Mouse (Mus musculus): Measurements from ENCODE around the gene Kazn.

The Kazn gene

DNA sequence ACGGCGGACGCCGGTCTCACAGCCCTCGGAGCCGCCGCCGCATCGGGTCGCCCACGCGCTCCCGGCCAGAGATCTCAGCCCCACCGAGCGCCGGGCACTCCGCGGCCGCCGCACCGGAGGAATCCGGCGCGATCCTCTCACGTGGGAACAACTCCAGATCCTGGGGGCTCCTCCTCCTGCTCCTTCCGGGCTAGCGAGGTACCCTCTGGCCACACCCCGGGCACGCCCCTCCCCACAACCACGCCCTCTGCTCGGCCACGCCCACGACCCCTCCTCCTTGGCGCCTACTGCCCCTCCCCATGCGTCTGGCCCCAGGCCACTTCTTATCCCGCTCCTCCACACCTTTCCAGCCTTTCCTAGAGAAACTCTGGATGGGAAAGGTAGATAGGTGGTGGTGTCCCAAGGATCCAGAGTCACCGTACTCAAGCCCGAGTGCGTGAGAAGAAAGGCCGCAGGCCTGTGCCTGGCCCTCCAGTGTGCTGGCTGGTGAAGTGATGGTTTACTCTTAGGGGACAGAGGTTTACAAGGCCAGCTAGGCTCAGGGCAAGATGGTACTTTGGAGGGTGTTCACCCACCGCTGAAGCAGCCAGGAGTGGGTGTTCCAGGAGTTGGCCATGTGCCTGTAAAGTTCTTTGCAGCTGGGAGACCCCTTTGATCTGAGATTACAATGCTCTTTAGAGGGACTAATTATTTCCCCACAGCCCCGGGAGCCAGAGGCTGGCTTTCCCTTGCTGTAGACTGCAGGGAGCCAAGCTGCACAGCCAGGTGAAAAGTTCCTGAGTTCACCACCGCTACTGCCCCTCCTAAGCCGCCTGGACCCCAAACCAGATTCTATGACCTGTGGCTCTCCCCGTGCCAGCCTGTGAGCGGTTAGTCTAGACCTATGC, at the start of gene Kazn:
Gene Kazn, minus strand, starts transcription at position 162 of the 887 bp plus-strand sequence.
- peak; percentile 20 to 39 for DNase-seq (ENCODE audit: low spot score in 2 of 2)

DNA sequence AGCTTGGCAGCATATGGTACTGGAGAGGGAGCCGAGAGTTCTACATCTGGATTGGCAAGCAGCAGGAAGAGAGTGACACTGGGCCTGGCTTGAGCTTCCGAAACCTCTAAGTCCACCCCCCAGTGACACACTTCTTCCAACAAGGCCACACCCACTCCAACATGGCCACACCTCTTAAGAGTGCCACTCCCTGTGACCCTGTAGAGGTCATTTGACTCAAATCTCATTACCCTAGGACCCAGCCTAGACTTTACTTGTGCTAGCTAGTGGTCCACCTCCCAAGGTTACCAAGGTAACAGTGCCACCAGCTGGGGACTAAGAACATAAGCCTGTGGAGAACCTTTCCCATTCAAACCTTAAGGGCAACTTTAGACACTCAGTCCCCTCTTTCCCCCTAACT, 46.3 kb upstream of the Kazn start:
- DNase-seq (ENCODE audit: low spot score in 2 of 2): no peak

DNA sequence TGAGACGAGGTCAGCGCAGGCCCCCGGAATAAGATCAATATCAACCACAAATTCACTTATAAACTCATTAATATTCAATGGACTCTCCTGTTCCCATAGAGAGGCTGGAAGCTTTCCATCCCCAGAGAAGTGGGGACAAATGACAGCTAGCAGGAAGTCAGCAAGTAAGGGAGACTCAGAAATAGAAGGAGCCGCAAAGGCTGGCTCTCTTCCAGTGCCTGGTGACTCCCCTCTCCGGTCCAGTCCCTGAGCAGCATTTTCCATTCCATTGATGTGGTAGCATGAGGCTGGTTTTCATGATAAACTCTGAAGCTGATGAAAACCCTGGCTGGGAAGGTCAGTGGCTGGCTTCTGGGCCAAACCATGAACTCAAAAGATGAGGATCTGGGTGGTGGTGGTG, 44.7 kb upstream of the Kazn start:
- no peak for DNase-seq (ENCODE audit: low spot score in 2 of 2)

- DNase-seq (ENCODE audit: low spot score in 2 of 2): no peak
These were observed 39.0 kb upstream of the Kazn start for GRCm38 (mm10) chr4:142278197-142278575.

DNA sequence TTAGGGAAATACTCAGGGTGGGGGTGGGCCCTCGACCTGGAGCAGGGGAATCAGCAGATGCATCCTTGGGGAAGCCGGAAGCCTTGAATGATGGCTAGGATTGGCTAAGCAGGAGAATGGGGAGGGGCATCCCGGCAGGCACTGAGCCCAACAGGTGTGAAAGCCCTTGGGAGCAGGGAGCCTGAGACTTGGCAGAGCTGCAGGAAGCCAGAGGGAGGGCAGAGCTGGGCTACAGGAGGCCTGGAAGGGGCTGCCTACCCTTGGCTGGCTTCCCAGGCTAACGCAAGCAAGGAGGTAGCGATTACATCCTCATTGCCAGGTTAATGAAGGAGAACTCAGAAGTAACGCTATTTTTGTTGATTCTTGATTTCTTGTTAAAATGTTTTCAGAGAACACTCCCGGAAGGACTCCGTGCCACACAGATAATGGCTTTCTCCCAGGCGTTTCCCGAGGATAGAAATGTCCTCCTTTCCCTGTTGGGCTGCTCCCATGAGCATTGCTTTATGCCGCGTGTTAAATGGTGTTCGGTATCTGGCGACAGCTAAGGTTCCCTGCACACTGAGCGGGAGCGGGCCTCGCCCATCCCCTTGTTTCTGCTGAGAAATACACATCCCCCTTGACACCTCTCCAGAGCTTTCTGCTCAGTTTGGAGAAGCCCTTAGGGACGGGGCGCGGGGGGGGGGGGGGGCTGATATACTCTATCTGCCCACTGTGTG, 38.4 kb upstream of the Kazn start:
- DNase-seq (ENCODE audit: low spot score in 2 of 2): no peak

DNA sequence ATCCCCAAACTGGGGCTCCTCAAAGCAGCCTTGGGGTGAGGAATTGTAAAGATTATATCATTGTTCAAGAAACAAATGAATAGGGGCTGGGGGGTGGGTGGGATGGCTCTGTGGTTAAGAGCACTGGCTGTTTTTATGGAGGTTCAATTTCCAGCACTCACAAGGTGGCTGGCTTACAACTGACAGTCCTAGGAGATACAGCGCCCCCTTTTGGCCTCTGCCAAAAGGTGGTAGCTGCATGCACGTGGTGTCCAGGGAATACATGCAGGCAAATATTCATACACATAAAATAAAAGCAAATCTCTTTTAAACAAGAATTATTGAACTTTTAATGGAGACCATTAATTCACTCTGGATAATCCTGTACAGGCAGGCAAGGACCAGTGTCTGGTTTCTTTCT, 36.0 kb upstream of the Kazn start:
- no peak for DNase-seq (ENCODE audit: low spot score in 2 of 2)

DNA sequence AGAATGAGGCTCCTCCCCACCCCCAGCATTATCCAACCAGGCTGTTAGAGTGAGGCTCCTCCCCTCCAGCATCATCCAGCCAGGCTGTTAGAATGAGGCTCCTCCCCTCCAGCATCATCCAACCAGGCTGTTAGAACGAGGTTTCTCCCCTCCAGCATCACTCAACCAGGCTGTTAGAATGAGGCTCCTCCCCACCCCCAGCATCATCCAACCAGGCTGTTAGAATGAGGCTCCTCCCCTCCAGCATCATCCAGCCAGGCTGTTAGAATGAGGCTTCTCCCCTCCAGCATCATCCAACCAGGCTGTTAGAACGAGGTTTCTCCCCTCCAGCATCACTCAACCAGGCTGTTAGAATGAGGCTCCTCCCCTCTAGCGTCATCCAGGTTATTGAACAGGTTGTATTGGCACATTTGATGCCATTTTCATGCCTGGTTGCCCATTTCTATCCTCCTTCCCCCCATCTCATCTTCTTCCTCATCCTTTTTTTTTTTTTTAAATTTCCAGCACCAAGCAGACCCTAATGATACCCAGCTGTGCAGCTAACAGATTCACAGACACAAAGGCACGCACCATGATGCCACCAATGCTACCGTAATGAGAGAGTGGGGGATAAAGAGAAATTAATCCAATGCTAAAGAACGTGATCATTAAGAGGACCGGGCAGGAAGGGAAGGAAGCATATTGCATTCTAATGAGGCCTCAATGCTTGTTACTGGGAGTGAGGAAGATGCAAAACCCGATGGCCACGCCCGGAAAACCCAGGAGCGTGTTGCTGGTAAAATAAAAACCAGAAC, 35.4 kb upstream of the Kazn start:
- DNase-seq (ENCODE audit: low spot score in 2 of 2): no peak

DNA sequence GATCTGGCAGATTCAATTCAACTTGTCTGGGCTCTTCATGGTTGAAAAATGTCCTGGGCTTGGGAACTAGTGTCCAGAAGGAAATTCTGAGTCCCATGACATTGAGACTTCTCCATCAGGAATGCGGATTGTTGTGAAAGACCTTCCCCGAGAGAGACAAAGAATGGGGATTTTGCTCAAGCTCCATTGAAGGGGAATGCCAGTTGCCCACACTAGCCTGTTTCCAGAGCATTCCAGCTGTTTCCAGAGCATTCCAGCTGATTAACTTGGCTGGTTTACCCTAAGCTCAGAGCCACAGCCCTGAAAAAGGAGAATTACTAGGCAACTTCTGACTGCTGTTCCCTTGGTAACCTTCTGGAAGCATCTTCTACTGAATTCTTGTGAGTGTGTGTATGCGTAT, 32.3 kb upstream of the Kazn start:
- DNase-seq (ENCODE audit: low spot score in 2 of 2): no peak

GRCm38 (mm10) chr4:142267832-142268231, 28.6 kb upstream of the Kazn start:
- DNase-seq (ENCODE audit: low spot score in 2 of 2): no peak

DNA sequence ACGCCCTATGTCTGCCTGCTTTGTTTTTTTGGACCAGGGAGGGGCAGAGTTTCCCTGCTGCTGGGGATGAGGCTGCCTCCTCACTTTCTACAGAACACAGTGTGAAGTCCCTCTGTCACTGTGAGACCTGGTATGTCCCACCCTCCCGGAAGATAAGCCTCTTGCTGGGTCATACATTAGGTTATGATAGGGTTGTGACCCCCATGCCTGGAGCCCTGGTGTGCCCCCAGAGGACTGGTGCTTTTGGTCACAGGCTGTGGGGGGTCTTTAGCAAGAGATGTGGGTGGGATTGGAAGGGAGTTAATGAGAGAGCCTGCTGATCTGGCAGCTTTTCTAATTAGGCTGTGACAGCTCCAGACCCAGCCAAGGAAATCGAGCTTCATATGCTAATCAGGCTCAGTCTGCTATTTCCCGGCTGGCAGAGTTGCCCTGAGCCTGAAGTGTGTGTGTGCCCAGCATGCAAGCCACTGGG, 28.2 kb upstream of the Kazn start:
- no peak for DNase-seq (ENCODE audit: low spot score in 2 of 2)

DNA sequence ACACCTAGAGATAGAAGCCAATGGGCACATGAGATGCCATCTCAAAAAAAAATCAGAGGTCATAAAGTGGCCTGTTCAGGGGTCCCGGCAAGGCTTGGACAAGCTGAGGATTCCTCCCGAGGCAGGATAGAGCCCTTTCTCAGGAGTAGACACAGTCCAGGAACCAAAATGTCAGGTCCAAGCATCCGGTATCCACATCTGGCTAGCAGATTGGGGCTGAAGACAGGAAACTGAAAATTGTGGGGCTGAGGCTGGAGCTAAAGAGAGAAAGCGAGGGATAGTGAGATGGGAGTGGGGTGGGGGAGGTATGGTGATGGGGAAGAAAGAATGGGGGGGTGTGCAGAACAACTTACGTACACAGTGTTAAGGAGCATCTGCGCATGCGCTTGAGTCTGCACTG, 25.1 kb upstream of the Kazn start:
- DNase-seq (ENCODE audit: low spot score in 2 of 2): no peak

GRCm38 (mm10) chr4:142261725-142262124, 22.5 kb upstream of the Kazn start:
- DNase-seq (ENCODE audit: low spot score in 2 of 2): no peak

DNA sequence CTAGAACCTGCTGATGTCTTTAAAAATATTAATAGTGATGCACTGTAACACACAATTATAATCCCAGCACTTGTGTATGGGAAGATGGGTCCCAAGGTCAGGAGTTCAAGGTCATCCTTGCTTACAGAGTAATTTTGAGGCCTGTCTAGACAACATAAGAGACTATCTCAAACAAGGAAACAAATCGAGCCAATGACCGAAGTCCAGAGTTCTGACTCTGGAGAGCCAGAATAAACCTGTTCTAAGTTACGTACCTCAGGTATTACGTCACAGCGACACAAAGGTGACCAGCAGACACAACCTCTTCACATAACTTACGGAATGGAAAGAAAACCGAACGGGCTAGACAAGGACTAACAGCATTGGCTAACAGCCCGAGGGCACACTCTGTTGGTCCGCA, 19.5 kb upstream of the Kazn start:
- DNase-seq (ENCODE audit: low spot score in 2 of 2): no peak

DNA sequence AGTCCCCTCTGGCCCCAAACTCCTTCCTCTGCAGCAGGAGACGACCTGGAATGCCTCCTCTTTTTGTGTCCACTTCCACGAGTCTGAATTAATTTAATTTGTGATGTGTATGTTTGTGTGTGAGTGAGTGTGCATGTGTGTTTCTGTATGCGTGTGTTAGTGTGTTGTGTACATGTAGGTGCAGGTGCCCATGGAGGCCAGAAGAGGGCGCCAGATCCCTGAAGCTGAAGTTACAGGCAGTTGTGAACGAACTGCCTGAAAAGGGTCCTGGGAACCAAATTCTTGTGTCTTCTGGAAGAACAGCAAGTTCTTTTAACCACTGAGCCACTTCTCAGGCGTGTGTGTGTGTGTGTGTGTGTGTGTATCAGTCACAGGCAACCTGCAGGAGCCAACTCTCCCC, 14.9 kb upstream of the Kazn start:
- DNase-seq (ENCODE audit: low spot score in 2 of 2): no peak

- no peak for DNase-seq (ENCODE audit: low spot score in 2 of 2)
These were observed 12.5 kb upstream of the Kazn start for GRCm38 (mm10) chr4:142251471-142252354.

GRCm38 (mm10) chr4:142250054-142250453, 10.9 kb upstream of the Kazn start:
- DNase-seq (ENCODE audit: low spot score in 2 of 2): no peak

GRCm38 (mm10) chr4:142249401-142249800, 10.2 kb upstream of the Kazn start:
- DNase-seq (ENCODE audit: low spot score in 2 of 2): peak in 1 of 2 experiments; percentile 6

GRCm38 (mm10) chr4:142248426-142248825, 9.2 kb upstream of the Kazn start:
- peak in 1 of 2 experiments; percentile 40 for DNase-seq (ENCODE audit: low spot score in 2 of 2)

- DNase-seq (ENCODE audit: low spot score in 2 of 2): no peak
These were observed 7.5 kb upstream of the Kazn start for GRCm38 (mm10) chr4:142246698-142247097.

- DNase-seq (ENCODE audit: low spot score in 2 of 2): no peak
These were observed 5.4 kb upstream of the Kazn start for GRCm38 (mm10) chr4:142244641-142245040.

DNA sequence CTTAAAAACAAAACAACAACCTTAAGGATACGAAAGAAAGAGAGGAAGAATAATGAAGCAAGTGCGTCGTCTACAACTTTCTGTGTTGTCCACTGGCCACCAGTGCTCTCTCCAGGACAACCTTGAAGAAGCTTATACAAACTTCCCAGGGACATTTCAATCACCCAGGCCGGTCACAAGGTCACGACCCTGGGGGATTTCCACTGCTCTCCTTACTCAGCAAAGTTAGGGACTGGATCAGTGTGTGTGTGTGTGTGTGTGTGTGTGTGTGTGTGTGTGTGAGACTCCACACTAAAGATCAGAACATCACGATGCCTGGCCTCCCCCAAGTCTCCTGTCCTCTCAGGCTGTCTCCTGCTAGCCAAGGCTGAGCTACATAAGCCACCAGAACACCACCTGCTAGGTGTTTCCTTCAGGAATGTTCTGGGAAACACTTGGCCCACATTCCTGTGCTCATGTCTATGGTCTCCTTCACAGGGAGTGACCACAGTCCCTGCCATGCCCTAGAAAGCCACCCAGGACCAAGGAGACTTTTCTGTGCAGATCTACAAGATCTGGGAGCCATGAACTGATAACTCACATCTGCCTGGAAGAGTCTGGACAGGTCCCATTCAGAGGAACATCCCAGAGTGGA, 3.7 kb upstream of the Kazn start:
- no peak for DNase-seq (ENCODE audit: low spot score in 2 of 2)

All from spleen, postnatal 36 days (tissue).